Comparison of ENCODE assay signal across 8 mouse cellular contexts in genomic region chr10:16589399-16589798, GRCm38 (mm10).
A peak's percentile ranks its signal among the peaks of the same experiment; 100 is the strongest.
DNase-seq lines count a peak whose midpoint lies in the region; ATAC-seq and TF ChIP-seq lines count a peak whose summit lies in the region.

No protein-coding gene starts in this region.

- H3K9ac ChIP-seq in limb, embryonic 14.5 days (ENCODE audit: low read depth, low read length, severe bottlenecking), result no peak overlapping the region

- no peak for ATAC-seq in limb, embryonic 14.5 days (ENCODE audit: low FRiP score, low read depth)

- no peak overlapping the region for H3K4me2 ChIP-seq in limb, embryonic 14.5 days (replicated peaks; ENCODE audit: low read depth, low read length, severe bottlenecking)

- no peaks in the 10 kb centered on the region for H3K9me3 ChIP-seq in limb, embryonic 14.5 days (ENCODE audit: control insufficient read depth, low read length)
- H3K9me3 ChIP-seq in limb, embryonic 10.5 days (replicated peaks), result no peaks in the 10 kb centered on the region

- H3K36me3 ChIP-seq in limb, embryonic 14.5 days (ENCODE audit: control insufficient read depth, insufficient read depth, low read length), result no peaks in the 10 kb centered on the region
- H3K36me3 ChIP-seq in limb, embryonic 10.5 days, result no peaks in the 10 kb centered on the region

- no peak for TF ChIP-seq POLR2A in limb, embryonic 14.5 days (IDR thresholded peaks at IDR 0.05; ENCODE audit: borderline replicate concordance, extremely low read depth, insufficient read depth, insufficient read length)

- no peak overlapping the region for H3K4me3 ChIP-seq in limb, embryonic 14.5 days (replicated peaks; ENCODE audit: low read length)
- no peak overlapping the region for H3K4me3 ChIP-seq in limb, embryonic 10.5 days

- peak; percentile 40 for DNase-seq in limb, embryonic 14.5 days (ENCODE audit: low spot score)
- no peak for DNase-seq in limb, embryonic 10.5 days (ENCODE audit: low spot score)
- DNase-seq in R1 (ENCODE audit: low read depth, low spot score), result peak; percentile 3
- peak; percentile 55 to 67 for DNase-seq in heart, adult 9 months (ENCODE audit: low spot score in 2 of 2)
- DNase-seq in mesoderm, embryonic 11.5 days (ENCODE audit: low read depth, low spot score), result peak; percentile 5
- DNase-seq in cerebellum, adult 18-20 months, result no peak
- no peak for DNase-seq in gastrocnemius, postnatal 14 days
- no peak for DNase-seq in cerebellum, postnatal 36 days

- H3K4me1 ChIP-seq in limb, embryonic 14.5 days (ENCODE audit: control insufficient read depth, insufficient read depth, low read length), result 0 out of 2 replicates have a peak, but pooled peaks cover 2% of the 10 kb centered on the region
- H3K4me1 ChIP-seq in limb, embryonic 10.5 days, result no peaks in the 10 kb centered on the region

- no peak overlapping the region for H3K27ac ChIP-seq in limb, embryonic 14.5 days (replicated peaks; ENCODE audit: low read depth, low read length)
- H3K27ac ChIP-seq in limb, embryonic 10.5 days, result no peak overlapping the region

- WGBS in limb, embryonic 14.5 days, result 76% methylated on average over 3 of the region's 3 CpGs
- WGBS in limb, embryonic 10.5 days, result 95% methylated on average over 3 of the region's 3 CpGs

- H3K27me3 ChIP-seq in limb, embryonic 14.5 days (ENCODE audit: control insufficient read depth, insufficient read depth, low read length), result no peaks in the 10 kb centered on the region
- no peaks in the 10 kb centered on the region for H3K27me3 ChIP-seq in limb, embryonic 10.5 days (ENCODE audit: low read depth, poor library complexity, severe bottlenecking)

- intact Hi-C loops in gastrocnemius, postnatal 14 days (cut with DNase I; ENCODE audit: low total_unique reads), result no loop called here

Comparison
In these comparisons a context has a peak if more than half of its experiments do, and no peak if none do; other contexts are left out.
1. DNase-seq: peak in limb, embryonic 14.5 days (single experiment), R1 (single experiment), heart, adult 9 months (2 of 2) and mesoderm, embryonic 11.5 days (single experiment); none in limb, embryonic 10.5 days (single experiment), cerebellum, adult 18-20 months (0 of 2), gastrocnemius, postnatal 14 days (single experiment) and cerebellum, postnatal 36 days (0 of 2).